Mouse (Mus musculus): Measurements from ENCODE around the gene Gm45837. TPM values are rescaled to one million over a fixed set of nuclear protein-coding genes. Genes with fewer than 3 reads are reported as not detected.

The Gm45837 gene
- total RNA-seq, 2 experiments from 2014 or later, result not detected

DNA sequence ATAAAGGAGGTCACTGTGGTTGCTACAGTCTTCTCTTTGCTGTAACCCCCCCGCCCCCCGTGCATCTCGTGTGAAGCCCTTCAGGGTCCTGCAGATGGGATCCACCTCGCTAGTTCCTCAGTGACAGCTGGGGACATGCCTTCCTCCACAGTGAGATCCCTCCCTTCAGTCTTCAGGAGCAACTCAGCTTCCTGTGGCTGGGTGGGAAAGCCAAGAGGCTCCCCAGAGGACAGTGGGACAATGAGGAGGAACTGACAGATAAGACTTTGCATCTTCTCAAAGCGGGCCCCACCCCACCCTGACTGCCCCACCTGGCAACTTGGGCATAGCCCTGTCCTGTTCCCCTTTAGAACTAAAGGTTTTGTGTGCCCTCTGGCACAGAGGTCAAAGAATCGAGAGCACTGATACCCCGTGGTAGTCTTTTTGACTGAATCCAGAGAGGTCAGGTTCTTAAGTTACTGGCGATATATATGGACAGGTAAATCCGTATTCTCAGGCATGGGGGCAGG, 48.7 kb downstream of the Gm45837 start:
- no peak for DNase-seq (ENCODE audit: low spot score in 2 of 2)
- intact Hi-C loops (cut with DNase I), result no loop called here

DNA sequence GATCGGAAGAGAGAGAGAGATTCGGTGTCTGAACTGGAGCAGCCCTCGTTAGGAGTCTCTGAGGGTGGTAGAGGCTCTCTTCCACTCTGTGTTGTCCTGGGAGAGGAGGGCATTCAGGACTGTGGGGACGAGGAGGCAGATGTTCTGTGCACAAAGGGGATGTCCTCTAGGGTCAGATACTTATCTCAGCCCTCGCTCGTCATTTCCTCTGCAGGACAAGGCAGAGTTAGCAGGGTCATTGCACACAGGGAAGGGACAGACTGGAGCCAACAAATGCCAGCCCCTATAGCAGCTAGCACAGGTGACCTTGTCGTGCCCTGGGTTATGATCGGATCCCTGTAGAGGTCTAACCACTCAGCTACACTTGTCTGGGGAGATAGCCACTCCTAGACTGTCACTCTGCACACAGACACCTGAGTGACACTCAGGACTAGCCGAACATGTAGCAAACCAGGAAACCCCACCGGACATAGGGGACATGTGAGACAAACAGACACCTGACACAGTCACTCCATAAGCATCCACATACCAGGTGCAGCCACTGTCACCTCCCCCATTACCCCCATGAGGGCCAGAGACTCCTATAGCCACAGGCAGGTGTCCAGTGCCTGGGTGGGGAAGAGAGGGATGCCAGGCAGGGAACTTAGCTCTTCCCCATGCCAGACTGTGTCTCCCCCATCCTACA, 49.4 kb downstream of the Gm45837 start:
- intact Hi-C loops (cut with DNase I), result no loop called here

DNA sequence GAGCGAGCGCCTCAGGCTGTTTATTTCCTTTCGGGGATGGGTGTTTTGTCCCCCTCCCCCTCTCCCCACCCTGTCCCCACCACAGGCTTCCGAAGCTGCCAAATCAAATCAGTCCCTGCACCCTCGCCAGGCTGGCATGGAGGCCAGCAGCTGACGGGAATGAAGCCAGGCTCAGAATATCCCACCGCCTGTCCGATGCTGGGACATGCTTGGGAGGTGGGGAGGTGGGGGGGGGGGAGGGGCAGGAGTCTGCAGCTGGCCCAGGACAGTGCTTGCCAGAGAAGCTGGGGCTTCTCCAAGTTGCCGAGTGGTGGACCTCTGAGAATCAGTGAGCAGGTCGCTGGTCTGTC, 49.9 kb downstream of the Gm45837 start:
- DNase-seq (ENCODE audit: low spot score in 2 of 2), result peak in 1 of 2 experiments; percentile 69
- intact Hi-C loops (cut with DNase I), result no loop called here

More for the DNA sequence above, 49.4 kb downstream of the Gm45837 start:
- DNase-seq (ENCODE audit: low spot score in 2 of 2), result no peak

DNA sequence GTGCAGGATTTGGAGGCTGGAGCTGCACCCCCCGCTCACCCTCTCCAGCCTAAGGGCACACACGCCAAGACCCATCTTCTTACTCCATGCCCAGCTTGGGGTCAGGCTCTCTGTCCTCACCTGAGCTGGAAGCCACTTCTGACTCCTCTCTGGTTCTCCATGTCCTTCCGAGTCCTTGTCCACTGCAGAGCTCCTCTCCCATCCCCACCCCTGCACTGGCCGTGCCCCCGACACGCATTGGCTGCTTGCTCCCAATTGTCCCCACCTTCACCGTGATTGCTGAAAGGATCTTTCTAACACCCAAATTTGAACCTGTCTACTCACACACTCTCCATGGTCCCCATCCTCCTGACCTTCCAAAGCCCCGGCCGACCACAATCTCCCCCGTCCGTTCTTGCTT, 50.9 kb downstream of the Gm45837 start:
- intact Hi-C loops (cut with DNase I), result no loop called here
- DNase-seq (ENCODE audit: low spot score in 2 of 2), result no peak

DNA sequence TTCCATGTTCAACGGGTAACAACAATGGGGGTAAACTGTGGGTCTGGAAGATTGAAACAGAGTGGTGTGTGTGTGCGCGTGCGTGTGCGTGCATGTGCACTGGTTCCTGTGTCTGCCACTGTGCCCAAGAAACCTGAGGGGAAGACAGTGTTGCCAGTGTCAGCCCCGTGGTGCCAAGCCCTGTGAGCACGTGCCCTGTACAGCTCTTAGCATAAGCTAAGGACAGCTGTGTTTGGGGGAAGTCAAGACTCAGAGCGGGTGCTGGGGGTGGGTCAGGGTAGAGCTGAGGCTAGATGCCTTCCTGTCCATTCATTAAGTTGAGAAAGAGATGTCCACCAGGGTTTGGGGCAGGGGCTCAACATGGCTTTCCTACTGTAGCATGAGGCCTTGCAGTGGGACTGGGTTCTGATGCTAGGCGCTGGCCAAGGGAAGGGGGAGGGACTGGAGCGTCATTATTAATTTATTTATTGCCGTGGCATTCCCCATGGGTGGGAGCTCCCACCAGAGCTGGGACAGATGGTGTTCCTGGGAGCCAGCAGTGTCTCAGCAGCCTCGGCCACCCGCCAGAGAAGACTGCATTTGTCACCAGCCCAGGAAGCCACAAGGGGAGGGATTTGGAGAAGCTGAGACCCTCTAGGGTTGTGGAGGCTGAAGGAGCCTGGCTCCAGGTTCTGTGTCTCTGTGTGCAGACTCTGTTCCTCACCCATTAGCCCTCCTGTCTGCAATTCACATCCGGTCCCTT, 51.8 kb downstream of the Gm45837 start:
- DNase-seq (ENCODE audit: low spot score in 2 of 2), result peak in 1 of 2 experiments; percentile 75
- intact Hi-C loops (cut with DNase I), result no loop called here

DNA sequence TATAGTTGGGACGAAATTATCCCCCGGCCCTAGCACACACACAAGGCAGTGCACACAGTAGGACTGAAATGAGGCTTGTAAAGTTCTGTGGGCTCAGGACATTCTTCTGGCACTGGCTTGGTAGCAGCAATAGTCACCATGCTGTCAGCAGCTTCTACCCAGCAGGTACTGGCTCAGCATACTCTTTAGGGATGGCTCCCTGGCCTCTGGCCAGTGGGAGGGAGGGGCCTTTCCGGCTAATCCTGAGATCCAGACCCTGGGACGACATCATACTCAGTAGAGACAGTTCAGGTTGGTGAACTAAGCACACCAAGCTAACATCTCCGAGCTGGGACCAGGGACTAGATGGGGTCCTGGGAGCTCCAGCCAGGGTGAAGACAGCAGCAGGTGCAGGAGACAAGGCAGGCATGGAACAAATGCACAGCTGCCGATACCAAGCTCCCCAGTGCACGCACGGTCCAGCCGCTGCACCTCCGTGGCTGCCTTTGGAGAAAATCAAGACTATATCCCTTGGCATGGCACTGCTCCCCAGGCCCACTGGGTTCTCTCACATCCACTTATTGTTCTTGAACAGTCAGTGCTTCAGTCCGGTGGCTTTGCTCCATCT, 53.1 kb downstream of the Gm45837 start:
- no peak for DNase-seq (ENCODE audit: low spot score in 2 of 2)
- intact Hi-C loops (cut with DNase I), result no loop called here

DNA sequence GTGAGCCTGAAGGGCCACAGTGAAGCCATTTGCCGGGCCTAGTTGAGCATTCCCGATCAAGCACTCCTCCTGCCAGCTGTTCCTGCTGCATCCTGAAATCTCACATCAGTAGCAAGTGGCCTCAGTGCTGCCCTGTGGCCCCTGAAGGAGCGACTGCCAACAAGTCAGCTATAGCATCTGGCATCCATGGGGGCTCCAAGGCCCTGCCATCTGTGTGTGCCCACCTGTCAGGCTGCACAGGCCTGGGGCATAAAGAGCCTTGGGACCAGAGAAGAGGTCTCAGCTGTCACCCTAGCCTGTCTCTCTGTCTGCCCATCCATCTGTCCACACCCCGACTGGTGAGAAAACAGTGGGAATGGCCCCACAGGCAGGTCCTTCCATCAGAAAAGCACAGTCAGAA, 54.2 kb downstream of the Gm45837 start:
- intact Hi-C loops (cut with DNase I), result no loop called here
- no peak for DNase-seq (ENCODE audit: low spot score in 2 of 2)

DNA sequence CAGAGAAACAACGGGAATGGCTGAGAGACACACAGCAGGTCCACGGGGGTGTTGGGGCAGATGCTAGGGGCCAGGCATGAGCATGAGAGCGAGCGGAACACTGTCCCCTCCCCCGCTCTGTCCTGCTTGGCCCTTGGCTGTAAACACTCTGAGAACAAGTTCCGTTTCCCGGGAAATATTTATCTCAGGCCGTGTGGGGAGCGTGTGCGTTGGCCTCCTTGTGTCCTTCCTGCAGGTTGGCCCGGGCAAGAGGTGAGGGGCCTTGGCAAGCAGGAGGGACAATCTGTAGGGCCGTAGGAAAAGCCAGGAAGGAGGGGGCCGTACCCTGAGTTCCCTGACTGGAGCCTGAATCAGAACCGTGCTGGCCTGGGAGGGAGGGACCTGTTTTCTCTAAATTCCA, 54.7 kb downstream of the Gm45837 start:
- DNase-seq (ENCODE audit: low spot score in 2 of 2), result no peak

DNA sequence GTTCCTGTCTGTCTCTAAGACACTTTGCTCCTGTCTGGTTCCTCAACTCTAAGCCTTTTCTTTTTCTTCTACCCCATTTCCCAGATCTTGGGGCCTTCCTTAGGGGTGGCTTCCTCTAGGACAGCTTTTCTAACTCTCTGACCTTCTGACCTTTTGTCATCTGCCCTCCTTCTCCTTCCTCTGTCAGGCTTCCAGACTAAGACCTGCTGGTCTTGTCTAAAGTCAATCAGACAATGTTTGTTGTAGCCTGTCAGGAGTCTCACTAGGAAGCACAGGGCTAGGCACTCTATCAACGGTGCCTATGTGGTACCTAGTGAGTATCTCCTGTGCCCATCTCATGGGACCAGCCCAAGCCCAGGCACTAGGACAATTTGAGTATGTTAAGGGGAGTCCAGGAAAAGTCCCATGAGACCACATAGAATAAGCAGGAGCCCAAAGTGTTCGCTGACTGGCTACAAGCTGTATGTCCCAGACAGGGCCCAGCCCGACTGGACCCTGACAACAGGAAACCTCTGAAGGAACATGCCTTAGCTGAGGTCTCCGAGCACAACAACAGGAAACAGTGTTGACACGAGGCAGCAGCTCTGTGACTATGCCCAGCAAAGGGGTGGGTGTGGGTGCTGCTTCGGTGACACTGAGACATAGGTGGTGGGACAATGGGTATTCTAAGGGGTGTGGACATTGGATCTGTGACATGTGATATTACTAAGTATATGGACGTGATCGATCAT, 55.3 kb downstream of the Gm45837 start:
- no peak for DNase-seq (ENCODE audit: low spot score in 2 of 2)
- intact Hi-C loops (cut with DNase I), result no loop called here

More for the DNA sequence above, 54.7 kb downstream of the Gm45837 start:
- intact Hi-C loops (cut with DNase I), result no loop called here

DNA sequence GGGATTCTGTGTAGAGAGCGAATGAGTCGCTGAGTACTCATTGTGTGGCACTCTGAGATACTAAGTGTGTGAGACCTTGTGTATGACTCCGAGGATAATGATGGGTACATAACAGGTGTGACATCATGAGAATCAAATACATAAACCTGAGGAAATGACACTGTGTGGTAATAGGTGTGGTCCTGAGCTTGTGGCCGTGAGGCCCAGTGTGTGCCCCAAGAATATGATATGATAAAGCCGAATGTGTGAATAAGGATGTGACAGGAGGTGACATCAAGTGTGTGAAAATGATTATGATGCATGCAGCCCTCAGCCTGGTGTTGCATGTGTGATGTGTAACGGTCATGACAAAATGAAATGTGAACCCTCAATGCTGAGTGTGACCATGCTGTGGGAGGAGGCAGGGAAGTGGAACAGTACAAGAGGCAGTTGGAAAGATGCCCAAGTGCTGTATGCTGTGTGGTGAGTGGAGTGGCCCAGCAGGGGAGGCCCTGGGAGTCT, 55.9 kb downstream of the Gm45837 start:
- DNase-seq (ENCODE audit: low spot score in 2 of 2), result peak in 1 of 2 experiments; percentile 61
- intact Hi-C loops (cut with DNase I), result no loop called here

DNA sequence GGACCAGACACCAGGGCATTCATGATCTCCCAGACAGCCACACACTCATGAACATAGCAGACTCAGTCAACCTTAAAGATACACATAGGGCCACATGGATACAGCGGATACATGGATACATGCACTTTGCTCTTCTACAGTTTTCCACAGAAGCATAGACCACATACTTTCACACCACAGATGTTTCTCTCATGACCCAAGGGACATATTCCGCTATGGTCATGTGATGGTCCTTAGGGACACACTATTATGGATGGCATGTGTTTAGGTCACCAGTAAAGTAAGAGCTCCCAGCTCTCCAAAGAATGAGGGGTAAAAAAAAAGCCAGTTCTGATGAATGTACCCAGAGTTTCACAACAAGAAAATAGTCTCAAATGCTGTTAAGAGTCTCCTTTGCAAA, 60.7 kb downstream of the Gm45837 start:
- DNase-seq (ENCODE audit: low spot score in 2 of 2), result no peak
- intact Hi-C loops (cut with DNase I), result no loop called here

DNA sequence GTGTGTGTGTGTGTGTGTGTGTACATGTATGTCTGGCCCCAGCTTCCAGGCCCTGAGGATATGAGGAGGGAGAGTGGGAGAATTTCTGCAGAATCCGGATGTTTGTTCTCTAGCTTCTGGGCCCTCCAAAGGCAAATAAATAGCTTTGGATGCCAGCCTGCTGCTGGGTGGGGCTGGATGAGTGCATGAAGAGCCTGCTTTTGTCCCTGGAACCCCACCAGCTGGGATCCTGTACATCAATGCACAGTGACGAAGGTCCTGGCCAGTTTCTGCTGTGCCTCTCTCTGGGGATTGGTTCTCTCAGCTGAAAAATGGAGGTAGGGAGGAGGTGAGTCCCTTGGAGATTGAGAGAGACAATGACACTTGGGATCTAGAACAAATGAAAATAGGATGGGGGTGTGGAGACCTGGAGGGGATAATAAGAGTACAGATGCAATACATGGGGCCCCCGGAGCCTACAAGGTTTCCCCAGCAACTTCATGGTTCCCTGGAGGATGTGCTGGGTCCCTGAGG, 61.3 kb downstream of the Gm45837 start:
- intact Hi-C loops (cut with DNase I), result no loop called here
- no peak for DNase-seq (ENCODE audit: low spot score in 2 of 2)

DNA sequence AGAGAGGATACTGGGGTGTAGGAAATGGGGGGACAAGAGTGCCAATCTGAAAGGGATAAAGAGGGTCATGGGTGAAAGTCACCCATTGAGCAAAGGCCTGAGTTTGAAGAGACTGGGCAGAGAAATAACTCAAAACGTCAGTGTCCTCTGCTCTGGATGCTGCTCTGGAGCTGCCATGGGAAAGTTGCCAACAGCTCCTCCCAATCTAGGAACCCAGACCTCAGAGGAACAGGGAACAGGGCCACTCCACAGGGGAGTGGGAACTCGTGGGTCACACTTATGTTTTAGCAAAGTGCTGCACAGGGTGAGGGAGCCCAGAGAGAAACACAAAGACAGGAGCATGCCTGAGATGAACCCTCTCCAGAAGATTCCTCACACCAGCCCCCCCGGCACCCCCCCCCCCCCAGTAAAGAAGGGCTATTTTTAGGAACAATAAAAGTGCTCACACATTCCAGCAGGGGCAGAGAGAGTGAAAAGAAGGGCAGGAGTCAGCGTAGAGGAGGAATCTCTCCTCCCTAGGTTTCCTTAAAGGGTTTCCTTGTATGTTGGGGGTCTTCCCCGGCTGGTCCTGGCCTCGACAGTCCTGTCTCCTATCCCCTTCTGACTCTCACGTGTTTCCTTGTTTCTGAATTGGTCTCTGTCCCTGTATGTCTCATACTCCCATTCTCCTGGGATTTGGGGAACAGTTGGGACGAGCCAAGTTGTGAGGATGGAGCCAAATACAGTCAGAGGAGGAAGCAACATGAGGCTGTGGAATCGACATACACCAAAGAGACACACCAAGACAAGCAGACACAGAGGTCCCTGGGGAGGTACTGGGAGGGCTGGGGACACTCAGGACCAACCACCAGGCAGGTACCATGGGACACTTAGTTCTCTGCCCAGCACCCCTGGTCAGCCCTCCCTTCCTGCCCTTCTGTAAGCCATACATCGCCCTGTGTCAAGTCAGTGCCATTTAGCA, 62.2 kb downstream of the Gm45837 start:
- no peak for DNase-seq (ENCODE audit: low spot score in 2 of 2)
- intact Hi-C loops (cut with DNase I), result no loop called here

DNA sequence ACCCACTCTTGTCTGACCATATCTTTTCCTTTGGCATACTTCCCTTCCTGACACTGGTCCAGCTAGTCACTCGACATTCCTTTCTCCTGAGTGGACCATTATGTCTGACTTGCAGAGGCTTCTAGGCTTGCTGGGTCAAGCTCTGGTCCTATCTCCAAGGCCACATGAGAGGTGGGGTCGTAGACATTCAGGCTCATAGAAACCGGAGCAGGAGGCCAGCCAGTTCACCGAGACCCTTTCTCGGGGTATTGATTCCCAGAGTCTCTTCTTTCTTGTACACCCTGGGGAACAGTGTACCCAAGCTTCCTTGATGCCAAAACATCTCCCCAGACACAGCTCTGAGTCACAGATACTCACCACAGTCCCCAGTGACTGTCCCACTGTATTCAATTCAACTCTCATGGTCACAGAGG, 63.7 kb downstream of the Gm45837 start:
- intact Hi-C loops (cut with DNase I), result no loop called here
- DNase-seq (ENCODE audit: low spot score in 2 of 2), result no peak

DNA sequence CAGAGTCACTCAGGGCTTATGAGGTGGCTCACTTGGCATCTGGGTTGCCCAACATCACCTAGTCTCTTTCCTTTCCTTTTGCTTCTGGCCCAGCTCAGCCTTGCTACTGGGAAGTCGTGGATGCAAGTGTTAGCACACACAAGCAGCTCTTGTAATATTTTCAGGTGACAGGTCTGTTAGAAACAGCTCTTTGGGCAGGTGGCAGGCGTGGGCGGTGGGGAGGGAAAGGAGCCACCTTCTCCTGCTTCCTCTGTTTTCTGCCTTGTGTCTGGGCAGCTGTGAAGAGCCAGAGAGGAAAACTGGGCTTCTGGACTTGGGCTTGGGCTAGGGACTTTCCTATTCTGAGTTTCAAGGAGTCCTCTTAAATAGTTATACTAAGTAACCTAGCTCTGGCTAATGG, 65.3 kb downstream of the Gm45837 start:
- no peak for DNase-seq (ENCODE audit: low spot score in 2 of 2)
- intact Hi-C loops (cut with DNase I), result no loop called here

DNA sequence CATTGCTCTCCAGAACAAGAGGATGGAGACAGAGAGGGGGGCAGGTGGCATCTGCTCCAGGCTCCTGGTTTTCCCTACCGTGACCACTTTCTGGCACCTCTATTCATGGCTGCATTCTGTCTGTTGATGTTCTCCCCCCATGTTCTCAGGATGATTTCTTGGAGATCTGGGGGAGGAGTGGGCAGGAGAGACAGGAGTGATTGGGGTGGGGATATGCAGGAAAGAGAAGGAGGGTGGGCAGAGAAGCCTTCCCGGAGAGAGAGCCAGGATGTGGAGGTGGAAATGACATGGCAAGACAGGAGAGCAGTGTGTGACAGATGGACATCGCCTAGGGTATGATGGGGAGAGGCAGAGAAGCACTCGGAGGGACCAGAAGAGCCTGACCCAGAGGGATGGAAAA, 65.8 kb downstream of the Gm45837 start:
- DNase-seq (ENCODE audit: low spot score in 2 of 2), result peak in 1 of 2 experiments; percentile 68
- intact Hi-C loops (cut with DNase I), result no loop called here

DNA sequence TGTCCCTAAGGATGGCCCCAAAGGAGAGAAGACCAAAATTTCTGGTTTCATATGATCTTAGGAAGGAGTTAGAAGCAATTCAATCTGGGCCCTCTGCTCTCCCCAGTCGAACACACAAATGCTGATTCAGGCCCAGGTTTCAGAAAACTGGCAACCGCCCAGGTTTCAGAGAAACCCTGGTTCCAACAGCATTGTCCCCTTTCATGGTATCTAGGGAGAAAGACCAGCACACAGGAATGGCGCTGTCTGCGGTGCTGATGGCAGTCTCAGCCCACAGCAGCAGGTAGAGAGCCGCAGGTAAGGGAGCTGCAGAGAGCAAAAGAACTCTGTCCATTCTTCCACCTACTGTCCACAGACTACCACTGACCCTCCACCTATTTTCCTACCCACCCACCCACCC, 66.5 kb downstream of the Gm45837 start:
- intact Hi-C loops (cut with DNase I), result no loop called here
- DNase-seq (ENCODE audit: low spot score in 2 of 2), result no peak

DNA sequence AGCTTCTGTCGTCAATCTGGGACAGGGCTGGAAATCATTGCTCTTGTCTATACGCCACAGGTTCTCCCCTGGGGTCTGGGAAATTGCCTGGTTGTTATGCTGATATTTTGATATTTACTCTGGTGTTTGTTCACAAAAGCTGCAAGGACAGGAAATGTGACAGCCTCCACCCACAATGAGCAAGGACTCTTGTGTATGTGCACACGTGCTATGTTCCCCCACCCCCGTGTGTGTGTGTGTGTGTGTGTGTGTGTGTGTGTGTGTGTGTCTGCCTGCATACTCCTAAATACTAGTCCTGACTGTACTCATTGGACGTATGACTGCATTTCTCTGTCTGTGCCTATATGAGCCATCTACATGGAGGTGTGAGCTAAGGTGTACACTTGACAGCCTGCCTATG, 67.4 kb downstream of the Gm45837 start:
- intact Hi-C loops (cut with DNase I), result no loop called here
- DNase-seq (ENCODE audit: low spot score in 2 of 2), result no peak

DNA sequence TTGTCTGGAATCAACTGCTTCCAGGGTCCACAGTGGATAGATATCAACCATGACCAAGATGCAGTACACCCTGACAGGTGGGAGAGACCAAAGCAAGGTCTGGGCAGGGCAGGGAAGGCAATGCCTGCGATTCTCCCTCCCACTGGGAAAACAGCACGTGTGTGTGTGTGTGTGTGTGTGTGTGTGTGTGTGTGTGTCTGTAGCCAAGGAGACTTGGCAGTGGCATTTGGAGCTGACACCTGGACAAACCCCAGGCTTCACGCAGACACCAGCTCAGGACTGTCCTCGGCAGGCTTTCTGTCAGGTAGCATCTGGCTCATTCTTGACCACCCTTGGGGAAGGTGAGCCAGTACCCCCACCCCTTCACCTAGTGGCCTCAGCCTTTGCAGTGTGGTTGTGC, 69.2 kb downstream of the Gm45837 start:
- DNase-seq (ENCODE audit: low spot score in 2 of 2), result no peak
- intact Hi-C loops (cut with DNase I), result no loop called here
